Mouse (Mus musculus): ENCODE results near the gene Desi2. TPM values are rescaled to one million over a fixed set of nuclear protein-coding genes. Genes with fewer than 3 reads are reported as not detected.
A peak's percentile ranks its signal among the peaks of the same experiment; 100 is the strongest.
"Not testable (repeated sequence)": the region's sequence is repeated elsewhere in the genome, so short reads cannot be mapped to it uniquely, and the experiment has no call there.

Gene Desi2
- total RNA-seq (2022): 10 to 100 TPM; 18.1 to 27.6 (median 23.2) TPM

DNA sequence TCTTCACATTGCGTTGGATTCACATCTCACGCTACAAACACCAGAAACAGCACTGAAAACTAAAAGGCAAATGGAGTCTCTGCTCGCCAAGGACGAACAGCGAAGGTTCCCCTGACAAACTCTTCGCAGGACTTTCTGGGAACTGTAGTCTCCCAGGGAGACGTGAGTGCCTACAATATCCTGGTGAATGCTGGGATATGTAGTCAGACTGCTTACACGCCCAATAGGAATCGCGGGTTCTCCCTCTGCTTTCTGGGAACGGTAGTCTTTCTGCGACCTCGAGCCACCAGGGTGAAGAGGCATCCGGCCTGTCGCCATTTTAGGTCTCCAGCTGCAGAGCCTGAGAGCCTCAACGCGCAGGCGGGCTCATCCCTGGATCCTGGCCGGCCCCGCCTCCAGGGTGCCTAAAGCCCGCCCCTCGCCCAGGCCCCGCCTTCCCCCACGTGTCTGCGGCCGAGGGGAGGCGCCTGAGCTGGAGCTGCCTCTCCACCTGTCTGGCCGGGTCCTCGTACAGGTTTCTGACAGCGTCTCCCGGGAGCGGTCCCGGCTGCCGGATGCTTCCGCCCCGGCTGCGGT lies at the start of gene Desi2:
TSS of gene Desi2 (plus strand) at position 202 of the 576 bp plus-strand sequence.
- DNase-seq: peak; percentile 99

- peak; percentile 9 for DNase-seq
Observed at GRCm38 (mm10) chr1:178146513-178146912, 40.7 kb upstream of the Desi2 start.

DNA sequence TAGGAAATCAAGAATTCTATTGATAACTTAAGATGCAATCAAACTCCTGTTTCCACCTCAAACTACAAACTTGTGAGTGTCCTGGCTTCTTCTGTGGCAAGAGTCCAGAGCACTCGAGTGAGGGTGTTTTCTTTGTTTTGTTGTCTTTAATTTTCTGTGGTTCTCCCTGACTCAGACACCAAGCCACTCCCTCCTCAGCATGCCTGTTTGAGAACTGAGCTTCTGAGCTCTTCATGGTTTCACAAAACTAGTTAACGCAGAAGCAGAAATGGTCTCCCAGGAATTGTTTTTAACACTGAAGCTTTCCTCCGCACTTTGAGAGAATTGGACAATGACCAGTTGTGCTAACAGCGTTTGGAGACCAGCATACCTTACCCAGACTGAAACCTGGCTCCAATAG lies 40.3 kb upstream of the Desi2 start:
- DNase-seq: not testable (repeated sequence)

GRCm38 (mm10) chr1:178182251-178182650 lies 5.0 kb upstream of the Desi2 start:
- no peak for DNase-seq

- no peak for DNase-seq
Observed at GRCm38 (mm10) chr1:178185591-178185990, 1.6 kb upstream of the Desi2 start.

DNA sequence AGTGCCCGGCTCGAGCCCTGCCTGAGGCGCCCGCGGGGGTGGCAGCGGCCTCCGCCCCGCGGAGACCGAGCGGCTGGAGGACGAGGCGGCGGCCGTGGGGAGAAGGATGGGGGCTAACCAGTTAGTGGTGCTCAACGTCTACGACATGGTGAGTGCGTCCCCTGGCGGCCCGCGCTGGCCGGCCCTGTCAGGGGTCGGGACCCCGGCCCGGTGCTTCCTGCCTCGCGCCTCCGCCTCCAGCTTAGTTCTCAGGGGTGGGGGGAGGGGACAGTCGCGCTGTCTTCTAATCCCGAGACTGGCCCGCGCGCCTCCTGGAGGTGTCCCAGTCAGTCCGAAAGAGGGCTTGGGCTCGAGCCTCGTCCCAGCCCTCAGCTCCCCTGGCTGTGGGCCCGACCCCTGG lies 593 bp downstream of the Desi2 start:
- DNase-seq: not testable (repeated sequence)

DNA sequence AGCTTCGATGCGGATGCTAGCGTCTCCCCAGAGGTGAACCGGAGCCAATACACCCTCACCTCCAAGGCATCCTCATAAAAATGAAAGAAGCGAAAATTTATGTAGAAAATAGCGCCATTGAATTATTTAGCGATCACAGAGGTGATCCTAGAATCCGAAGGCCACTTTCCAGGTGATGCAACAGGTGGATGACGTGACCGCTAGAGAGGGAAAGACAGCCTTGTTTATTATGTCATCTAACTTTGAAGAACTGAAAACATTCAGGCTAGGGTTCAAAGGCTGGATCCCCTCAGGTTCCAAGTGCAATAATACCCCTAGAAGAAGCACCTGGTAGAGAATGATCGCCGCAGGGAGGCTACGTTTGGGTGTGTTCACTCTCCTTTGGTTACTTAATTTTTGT lies 1.2 kb downstream of the Desi2 start:
- DNase-seq: no peak

DNA sequence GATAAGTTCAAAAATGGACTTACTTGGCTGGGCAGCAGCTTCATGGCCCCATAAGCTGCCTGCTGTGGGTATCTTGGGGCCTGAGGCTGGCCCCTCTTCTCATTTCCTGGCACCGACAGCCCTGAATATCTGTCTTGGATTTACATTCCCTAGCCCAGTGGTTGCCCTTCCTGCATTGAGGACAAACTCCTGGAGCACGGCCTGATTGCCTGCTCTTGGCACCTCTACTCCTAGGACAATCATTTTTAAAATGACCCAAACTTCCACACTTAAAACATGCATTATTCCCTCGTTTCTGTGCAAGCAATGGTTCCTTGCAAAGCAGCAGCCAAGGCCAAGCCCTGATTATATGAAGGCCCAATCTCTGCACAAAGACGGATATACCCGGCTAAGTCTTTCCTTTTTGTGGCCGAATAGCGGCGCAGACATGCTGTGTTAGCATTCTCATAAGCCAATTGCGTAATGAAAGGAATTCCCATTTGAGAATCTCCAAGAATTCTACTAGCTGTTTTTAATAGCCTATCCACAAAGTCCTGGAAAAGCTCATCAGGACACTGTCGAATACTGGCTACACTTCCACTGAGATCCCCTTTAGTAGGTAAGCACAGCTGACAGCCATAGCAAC lies 18.6 kb downstream of the Desi2 start:
- no peak for DNase-seq

- DNase-seq: not testable (repeated sequence)
Observed at GRCm38 (mm10) chr1:178207856-178208255, 20.6 kb downstream of the Desi2 start.

- no peak for DNase-seq
Observed at GRCm38 (mm10) chr1:178209966-178210365, 22.7 kb downstream of the Desi2 start.

DNA sequence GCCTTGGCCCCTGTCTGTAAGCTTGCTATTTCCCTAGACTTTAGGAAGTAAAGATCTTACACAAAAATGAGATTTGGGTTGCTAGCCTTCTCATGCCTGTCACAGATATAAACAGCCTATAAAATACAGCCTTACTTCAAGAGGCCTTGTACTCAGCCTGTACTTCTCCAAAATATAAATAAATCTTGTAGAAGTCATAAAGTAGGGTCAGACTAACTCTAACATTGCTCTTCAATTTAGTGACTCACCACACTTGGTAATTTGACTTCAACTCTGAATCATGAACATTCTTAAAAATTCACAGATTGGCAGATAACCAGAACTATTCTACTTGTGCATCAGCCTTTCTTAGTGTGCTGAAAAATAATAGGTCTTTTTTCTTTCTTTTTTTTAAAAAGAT lies 29.9 kb downstream of the Desi2 start:
- DNase-seq: no peak

GRCm38 (mm10) chr1:178218305-178218704 lies 31.1 kb downstream of the Desi2 start:
- no peak for DNase-seq

DNA sequence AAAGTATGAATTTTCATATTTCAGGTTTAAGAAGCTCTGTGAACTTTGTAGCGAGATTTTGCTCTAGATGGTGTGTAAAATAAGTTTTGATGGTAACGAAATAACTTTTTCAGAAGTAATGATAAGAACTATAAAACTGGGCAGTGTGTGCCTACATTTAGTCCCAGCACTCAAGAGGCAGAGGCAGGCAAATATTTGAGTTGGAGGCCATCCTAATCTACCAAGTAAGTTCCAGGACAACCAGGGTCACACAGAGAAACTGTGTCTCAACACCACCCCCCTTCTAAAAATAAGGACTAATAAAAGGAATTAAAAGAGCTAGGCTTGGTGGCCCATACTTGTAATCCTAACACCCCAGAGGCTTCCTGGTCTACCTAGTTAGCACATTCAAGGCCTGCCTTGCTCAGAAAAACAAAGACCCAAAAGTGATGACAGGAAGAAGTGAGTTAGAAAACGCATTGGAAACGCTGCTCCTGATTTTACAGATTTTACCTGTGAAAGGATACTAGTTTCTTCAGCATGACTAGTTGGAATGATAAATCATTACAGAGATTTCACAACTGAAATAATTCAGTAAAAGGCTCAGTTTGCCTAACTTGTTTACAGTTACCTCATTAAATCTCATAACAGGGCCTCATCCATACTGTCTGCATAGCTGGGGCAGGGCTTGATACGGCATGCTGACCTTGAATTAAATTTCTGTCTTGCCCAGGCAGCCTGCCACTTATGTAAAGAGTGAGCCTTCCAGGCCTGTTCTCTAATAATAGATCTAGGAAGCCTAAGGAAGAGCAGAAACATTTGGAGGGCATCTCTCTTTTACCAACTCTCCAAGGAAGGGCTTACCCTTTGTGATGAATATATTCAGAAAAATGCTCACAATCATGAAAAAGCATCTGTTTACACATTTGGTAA lies 32.2 kb downstream of the Desi2 start:
- DNase-seq: no peak

GRCm38 (mm10) chr1:178228888-178229287 lies 41.7 kb downstream of the Desi2 start:
- DNase-seq: not testable (repeated sequence)

DNA sequence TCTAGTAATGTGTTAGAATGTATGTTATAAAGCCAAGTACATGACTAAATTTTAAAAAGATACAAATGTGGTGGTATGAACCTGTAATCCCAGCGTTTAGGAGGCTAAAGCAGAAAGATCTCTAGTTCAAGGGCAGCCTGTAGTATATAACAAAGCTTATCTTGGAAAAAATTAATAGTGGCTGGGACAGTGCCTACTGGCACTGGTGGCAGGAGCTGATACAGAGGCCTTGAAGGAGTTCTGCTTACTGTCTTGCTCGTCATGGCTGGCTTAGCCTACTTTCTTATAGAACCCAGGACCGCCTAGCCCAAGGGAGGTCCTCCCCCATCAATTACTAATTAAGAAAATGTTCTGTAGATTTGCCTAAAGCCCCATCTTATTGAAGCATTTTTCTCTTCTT lies 46.9 kb downstream of the Desi2 start:
- DNase-seq: no peak

- no peak for DNase-seq
Observed at GRCm38 (mm10) chr1:178235919-178236466, 48.8 kb downstream of the Desi2 start.

- DNase-seq: no peak
Observed at GRCm38 (mm10) chr1:178238676-178239075, 51.5 kb downstream of the Desi2 start.

GRCm38 (mm10) chr1:178241884-178242508 lies 54.8 kb downstream of the Desi2 start:
- no peak for DNase-seq

DNA sequence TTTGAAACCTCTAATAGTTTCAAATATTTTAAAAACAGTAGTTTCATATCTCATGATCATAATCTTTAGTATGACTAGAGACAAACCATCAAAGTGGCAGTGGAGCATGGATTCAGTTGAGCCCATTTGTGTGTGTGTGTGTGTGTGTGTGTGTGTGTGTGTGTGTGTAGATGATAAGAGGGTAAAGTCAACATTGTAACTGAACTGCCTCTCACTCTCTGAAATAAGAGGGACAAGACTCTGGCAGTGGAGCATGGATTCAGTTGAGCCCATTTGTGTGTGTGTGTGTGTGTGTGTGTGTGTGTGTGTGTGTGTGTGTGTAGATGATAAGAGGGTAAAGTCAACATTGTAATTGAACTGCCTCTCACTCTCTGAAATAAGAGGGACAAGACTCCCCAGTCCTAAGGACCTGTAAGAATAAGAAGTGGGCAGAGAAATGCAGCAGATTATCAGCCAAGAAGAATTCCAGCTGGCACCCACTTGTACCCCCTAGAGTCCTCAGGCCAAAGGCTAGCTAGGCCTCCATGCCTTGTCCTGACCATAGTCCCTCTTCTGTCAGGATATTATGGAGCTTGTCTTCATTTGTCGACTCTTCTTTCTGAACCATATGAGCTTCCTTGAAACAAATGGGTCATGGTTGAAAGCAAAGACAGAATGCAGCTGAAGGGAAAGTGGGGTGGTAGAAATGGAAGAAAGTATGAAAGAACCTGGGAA lies 61.0 kb downstream of the Desi2 start:
- DNase-seq: no peak

DNA sequence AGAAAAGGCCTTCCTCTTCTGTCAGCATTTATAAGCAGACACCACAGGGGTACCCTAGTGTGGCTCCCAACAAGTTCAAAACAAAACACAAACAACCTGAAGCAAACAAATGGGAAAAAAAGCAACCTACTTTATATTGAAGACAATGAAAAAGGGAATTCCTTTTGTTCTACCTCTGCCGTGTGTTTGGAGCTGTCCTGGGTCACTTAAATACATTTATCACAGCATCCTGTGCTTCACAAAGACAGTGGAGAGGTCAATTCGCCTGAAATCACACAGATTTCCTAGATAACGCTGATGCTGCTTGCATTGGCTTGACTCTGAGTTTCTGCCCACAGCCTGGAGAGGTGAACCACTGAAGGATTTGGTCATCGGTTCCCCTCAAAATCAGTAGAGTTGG lies 67.4 kb downstream of the Desi2 start:
- DNase-seq: no peak

DNA sequence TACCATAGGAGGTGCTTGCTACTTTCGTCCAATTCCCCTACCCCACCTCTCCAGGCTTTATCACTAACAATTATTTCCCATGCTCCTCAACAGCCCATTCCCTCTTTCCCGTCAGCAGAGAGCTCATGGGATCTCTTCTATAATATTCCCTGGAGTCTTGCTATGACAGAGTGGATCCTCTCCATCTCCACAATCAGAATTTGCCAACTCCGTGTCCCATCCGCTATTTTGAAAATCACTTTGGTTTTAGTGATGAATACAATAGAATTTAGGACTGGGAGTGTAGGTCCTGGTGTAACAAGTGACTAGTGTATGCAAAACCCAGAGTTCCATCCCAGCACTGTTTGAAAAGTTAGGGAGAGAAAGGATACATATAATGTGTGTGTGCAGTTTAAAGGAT lies 69.1 kb downstream of the Desi2 start:
- DNase-seq: no peak

DNA sequence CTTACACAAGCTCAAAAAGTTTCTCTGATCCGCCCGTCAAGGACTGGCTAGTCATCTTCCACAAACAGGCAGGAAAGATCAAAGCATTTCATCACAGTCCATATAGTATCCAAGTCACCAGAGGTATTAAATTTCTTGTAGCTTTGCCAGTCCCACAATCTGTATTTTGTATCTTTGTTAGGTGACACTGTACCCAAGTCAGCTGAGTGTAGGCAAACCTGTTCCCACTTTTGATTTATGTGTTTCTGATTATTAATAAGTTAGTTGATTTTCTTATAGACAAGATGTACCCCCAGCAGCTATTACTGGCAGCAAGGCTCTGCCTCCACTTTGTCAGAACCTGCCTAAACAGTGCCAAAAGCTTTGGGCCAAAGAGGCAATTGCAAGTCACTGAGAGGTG lies 71.6 kb downstream of the Desi2 start:
- no peak for DNase-seq
